Mouse (Mus musculus): Measurements from ENCODE around the gene Arg1.
A peak's percentile ranks its signal among the peaks of the same experiment; 100 is the strongest.

The Arg1 gene

DNA sequence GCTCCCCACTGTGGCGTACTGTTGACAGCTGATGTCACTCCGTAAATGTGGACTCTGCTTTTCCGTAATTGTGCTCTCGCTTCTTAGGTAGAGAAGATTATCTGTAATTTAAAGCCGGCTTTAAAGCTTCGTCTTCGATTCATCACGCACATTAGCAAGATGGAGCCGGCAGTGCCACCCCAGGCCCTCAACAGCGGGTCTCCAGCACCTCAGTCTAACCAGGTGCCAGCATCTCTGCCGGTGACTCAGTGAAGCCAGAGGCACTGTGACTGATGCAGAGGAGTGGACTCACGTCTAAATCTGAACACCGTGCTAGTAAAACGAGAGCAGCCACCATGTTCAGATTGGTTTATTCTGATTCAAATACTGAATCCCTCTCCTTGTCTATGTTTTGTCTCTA, 14.7 kb downstream of the Arg1 start:
- no peak for DNase-seq (ENCODE audit: low spot score)

DNA sequence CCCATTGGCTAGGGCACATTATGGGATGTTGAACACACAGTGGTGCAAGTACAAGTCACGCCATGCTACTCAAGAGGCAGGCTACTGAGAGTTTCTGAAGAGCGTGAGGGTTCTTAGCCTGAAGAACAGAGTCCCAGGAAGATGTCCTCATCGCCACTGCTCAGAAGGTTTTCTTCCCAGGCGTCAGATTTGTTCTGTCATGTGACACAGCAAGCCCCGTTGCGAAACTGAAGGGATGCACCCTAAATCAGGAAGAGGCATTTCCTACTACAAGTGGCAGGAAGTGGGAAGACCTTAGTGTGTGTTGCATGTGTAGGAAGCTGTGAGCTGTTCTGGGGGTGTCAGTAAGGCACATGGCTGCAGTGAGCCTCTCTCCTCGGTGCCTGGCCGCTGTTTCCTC, 16.1 kb downstream of the Arg1 start:
- no peak for DNase-seq (ENCODE audit: low spot score)

GRCm38 (mm10) chr10:24905627-24906026, 21.7 kb downstream of the Arg1 start:
- no peak for DNase-seq (ENCODE audit: low spot score)

- peak; percentile 20 for DNase-seq (ENCODE audit: low spot score)
Measured at GRCm38 (mm10) chr10:24895927-24896326, 31.4 kb downstream of the Arg1 start.

GRCm38 (mm10) chr10:24888343-24888742, 38.9 kb downstream of the Arg1 start:
- DNase-seq (ENCODE audit: low spot score) = no peak

- peak; percentile 13 for DNase-seq (ENCODE audit: low spot score)
Measured at GRCm38 (mm10) chr10:24886008-24886407, 41.3 kb downstream of the Arg1 start.

DNA sequence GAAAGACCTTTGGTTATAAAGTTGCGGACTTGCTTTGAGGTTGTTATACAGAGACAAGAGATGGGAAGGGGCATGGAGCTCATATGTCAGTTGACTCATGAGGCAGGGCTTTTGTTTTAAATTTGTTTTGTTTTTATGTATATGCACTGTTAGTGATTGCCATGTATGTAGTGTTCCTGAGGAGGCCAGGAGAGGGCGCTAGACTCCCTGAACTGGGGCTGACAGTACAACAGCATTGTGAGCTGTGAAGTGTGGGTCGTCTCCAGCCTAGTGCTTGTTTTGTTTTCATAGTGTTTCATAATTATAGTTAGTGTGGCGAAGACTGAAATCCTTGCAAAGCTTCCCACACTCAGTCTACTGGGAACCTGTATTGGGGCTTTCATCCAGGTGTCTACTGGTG, 53.7 kb downstream of the Arg1 start:
- no peak for DNase-seq (ENCODE audit: low spot score)

DNA sequence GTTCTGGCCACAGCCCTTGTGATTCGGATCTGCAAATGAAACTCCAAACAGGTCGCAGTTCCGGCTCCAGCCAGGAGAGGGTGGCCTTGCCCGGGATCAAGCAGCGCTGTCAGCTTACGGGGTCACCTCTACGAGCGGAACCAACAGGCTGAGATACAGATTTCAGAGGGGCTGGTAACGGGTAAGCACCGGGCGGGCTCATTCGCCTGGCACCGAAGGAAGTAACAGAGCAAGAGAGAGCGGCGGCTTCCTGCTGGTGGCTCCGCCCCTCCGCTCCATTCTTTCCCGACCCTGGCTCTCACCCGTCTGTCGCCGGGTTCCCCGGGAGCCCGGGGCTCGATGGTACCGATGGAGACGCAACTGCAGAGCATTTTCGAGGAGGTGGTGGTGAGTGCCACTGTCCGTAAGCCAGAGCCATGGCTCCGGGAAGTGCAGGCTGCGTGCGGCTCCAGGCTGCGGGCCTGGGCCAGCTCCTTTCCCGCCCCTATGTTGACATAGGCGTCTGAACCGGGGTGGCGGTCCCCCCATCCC, 57.5 kb downstream of the Arg1 start, which contains the start of gene Med23:
Gene Med23, plus strand, starts transcription at position 227 of the 531 bp plus-strand sequence.
- peak; percentile 96 for DNase-seq (ENCODE audit: low spot score)

Data from T-cell, adult 2 months (primary cell).